Mouse (Mus musculus) MEL (cell line): Measurements from ENCODE around the gene Fbll1. TPM values are rescaled to one million over a fixed set of nuclear protein-coding genes. Genes with fewer than 3 reads are reported as not detected.

Experiments used
- DNase-seq: peaks from one replicate; pipeline ENCODE4 v3.0.0; 2011; ENCODE audit warnings: low read depth, low spot score
- H3K27ac ChIP-seq: 2 replicates; pipeline ENCODE4 v1.5.1; 2012; ENCODE audit warnings: low read depth, mild to moderate bottlenecking, control low read depth, low read length, moderate library complexity; ENCODE audit not compliant: control insufficient read depth
- H3K27me3 ChIP-seq, 2 experiments: fragments of 150-350 bp in 1 of 2; sonication (generic) in 1 of 2; 2 replicates each; pipeline ENCODE4 v1.6.1; 2012; ENCODE audit warnings: low read length in 2 of 2, mild to moderate bottlenecking in 2 of 2, improper control_type of control experiment in 1 of 2, moderate library complexity in 1 of 2; ENCODE audit not compliant: insufficient read depth in 2 of 2, control insufficient read depth in 1 of 2
- H3K36me3 ChIP-seq, 2 experiments: 2 replicates each; pipeline ENCODE4 v1.6.1; 2012 to 2014; ENCODE audit warnings: low read length in 2 of 2, improper control_type of control experiment in 1 of 2, inconsistent platforms in 1 of 2, mild to moderate bottlenecking in 1 of 2; ENCODE audit not compliant: insufficient read depth in 2 of 2, control insufficient read depth in 1 of 2
- H3K4me1 ChIP-seq, 2 experiments: fragments of 150-350 bp in 1 of 2; sonication (generic) in 1 of 2; 2 replicates each; pipeline ENCODE4 v1.6.1; 2012; ENCODE audit warnings: low read length in 2 of 2, improper control_type of control experiment in 1 of 2, mild to moderate bottlenecking in 1 of 2; ENCODE audit not compliant: insufficient read depth in 2 of 2, control insufficient read depth in 1 of 2
- H3K4me3 ChIP-seq, 2 experiments: fragments of 150-350 bp in 1 of 2; sonication (generic) in 1 of 2; 2 replicates each; pipeline ENCODE4 v1.5.1; 2012; ENCODE audit warnings: low read depth in 2 of 2, low read length in 2 of 2, mild to moderate bottlenecking in 2 of 2, moderate library complexity in 2 of 2, control low read depth in 1 of 2, improper control_type of control experiment in 1 of 2; ENCODE audit not compliant: control insufficient read depth in 1 of 2, insufficient read depth in 1 of 2
- H3K79me2 ChIP-seq: 2 replicates; pipeline ENCODE4 v1.6.1; 2012; ENCODE audit warnings: mild to moderate bottlenecking, low read length, moderate library complexity; ENCODE audit not compliant: control insufficient read depth, poor library complexity, insufficient read depth
- H3K9ac ChIP-seq: 2 replicates; pipeline ENCODE4 v1.6.1; 2012; ENCODE audit warnings: low read depth, mild to moderate bottlenecking, control low read depth, low read length, moderate library complexity; ENCODE audit not compliant: control insufficient read depth, poor library complexity, severe bottlenecking
- H3K9me3 ChIP-seq: fragments of 150-350 bp; sonication (generic); replicated peaks from 2 replicates; pipeline ENCODE4 v1.6.1; 2012; ENCODE audit warnings: mild to moderate bottlenecking, low read length, improper control_type of control experiment, moderate library complexity; ENCODE audit not compliant: insufficient read depth
- CTCF ChIP-seq, 3 experiments: IDR thresholded peaks in 2 of 3; conservative IDR thresholded peaks in 1 of 3; 2 replicates each; pipeline ENCODE4 v1.5.1; 2011 to 2012; ENCODE audit warnings: low read length in 3 of 3, low read depth in 2 of 3, mild to moderate bottlenecking in 2 of 3, improper control_type of control experiment in 1 of 3, inconsistent platforms in 1 of 3, mixed read lengths in 1 of 3, moderate library complexity in 1 of 3; ENCODE audit not compliant: control insufficient read depth in 1 of 3, insufficient read depth in 1 of 3, poor library complexity in 1 of 3, severe bottlenecking in 1 of 3
- ETS1 ChIP-seq: IDR thresholded peaks from 2 replicates; pipeline ENCODE4 v1.6.1; 2012; ENCODE audit warnings: low read depth, mild to moderate bottlenecking, inconsistent platforms, low read length, improper control_type of control experiment, moderate library complexity
- HCFC1 ChIP-seq: IDR thresholded peaks from 2 replicates; pipeline ENCODE4 v1.6.1; 2012; ENCODE audit warnings: low read depth, mild to moderate bottlenecking, inconsistent platforms, low read length, improper control_type of control experiment, moderate library complexity
- KAT2A ChIP-seq: conservative IDR thresholded peaks from 2 replicates; pipeline ENCODE4 v1.6.1; 2012; ENCODE audit warnings: low read depth, low read length, improper control_type of control experiment, inconsistent platforms
- MYC ChIP-seq: IDR thresholded peaks from 2 replicates; pipeline ENCODE4 v1.6.1; 2011; ENCODE audit warnings: low read depth, mild to moderate bottlenecking, low read length, improper control_type of control experiment, moderate library complexity
- POLR2AphosphoS2 ChIP-seq: IDR thresholded peaks from 2 replicates; pipeline ENCODE4 v1.6.1; 2011; ENCODE audit warnings: low read length, improper control_type of control experiment
- POLR2AphosphoS5 ChIP-seq: IDR thresholded peaks from 2 replicates; pipeline ENCODE4 v1.6.1; 2012; ENCODE audit warnings: low read depth, borderline replicate concordance, mild to moderate bottlenecking, inconsistent platforms, low read length, moderate library complexity, mixed read lengths
- SMC3 ChIP-seq: IDR thresholded peaks from 2 replicates; pipeline ENCODE4 v1.6.1; 2011; ENCODE audit warnings: low read depth, low read length, improper control_type of control experiment
- TAL1 ChIP-seq: IDR thresholded peaks from 2 replicates; pipeline ENCODE4 v1.6.1; 2012; ENCODE audit warnings: mild to moderate bottlenecking, inconsistent platforms, low read length, moderate library complexity, mixed read lengths
- TBP ChIP-seq: IDR thresholded peaks from 2 replicates; pipeline ENCODE4 v1.8.0; 2011; ENCODE audit warnings: low read depth, low read length, improper control_type of control experiment
- TCF12 ChIP-seq: IDR thresholded peaks from 2 replicates; pipeline ENCODE4 v1.6.1; 2014; ENCODE audit warnings: low read depth, mild to moderate bottlenecking, inconsistent platforms, low read length, improper control_type of control experiment, moderate library complexity
- UBTF ChIP-seq: IDR thresholded peaks from 2 replicates; pipeline ENCODE4 v1.6.1; 2012; ENCODE audit warnings: low read depth, mild to moderate bottlenecking, inconsistent platforms, low read length, improper control_type of control experiment, moderate library complexity, borderline replicate concordance; ENCODE audit not compliant: insufficient read depth
- ZMIZ1 ChIP-seq: IDR thresholded peaks from 2 replicates; pipeline ENCODE4 v1.6.1; 2012; ENCODE audit warnings: low read depth, mild to moderate bottlenecking, inconsistent platforms, low read length, improper control_type of control experiment, moderate library complexity
- ZNF384 ChIP-seq: IDR thresholded peaks from 2 replicates; pipeline ENCODE4 v1.6.1; 2012; ENCODE audit warnings: low read depth, mild to moderate bottlenecking, inconsistent platforms, low read length, improper control_type of control experiment
- polyA plus RNA-seq, 2 experiments: library from polyadenylated mRNA; stranded (reverse) in 1 of 2; unstranded in 1 of 2; fragments of >175 nt in 1 of 2; fragments of >200 nt in 1 of 2; gene quantifications; 2 replicates each; pipeline versions ENCODE4 v1.2.1 to v1.2.4; 2012; ENCODE audit warnings: low replicate concordance in 2 of 2, low read depth in 1 of 2; ENCODE audit not compliant: insufficient read length in 2 of 2, insufficient read depth in 1 of 2, missing spikeins in 1 of 2
- total RNA-seq: library from RNA; depleted of rRNA; stranded (reverse); fragments of 300-350 nt; gene quantifications from 2 replicates; pipeline ENCODE4 v1.2.3, GENCODE M21; 2012

The Fbll1 gene
- total and polyA plus RNA-seq, 3 experiments = not detected

DNA sequence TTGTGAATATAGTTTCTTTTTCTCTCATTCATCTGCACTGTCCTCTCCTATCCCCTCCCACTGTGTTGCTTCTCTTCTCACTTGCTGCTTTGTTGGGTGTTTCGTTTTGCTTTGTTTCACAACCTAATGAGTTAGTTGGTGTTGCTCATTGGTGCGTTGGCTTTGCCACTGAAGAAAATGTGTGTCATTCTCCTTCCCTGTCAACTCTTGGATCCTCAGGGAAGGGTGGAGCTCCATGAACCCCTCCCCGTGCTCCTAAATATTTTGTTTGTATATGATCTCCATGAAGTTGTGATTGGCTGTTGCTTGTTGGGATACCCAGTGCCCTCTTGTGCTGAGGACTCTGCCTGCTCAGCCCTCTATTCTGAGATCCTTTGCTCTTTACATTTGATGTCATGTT is 18.3 kb downstream of the Fbll1 start:
- Histone ChIP-seq H3K9ac (no peak overlapping the region), H3K4me3 (no peak overlapping the region), H3K36me3 (peaks cover 9 to 64% of the 10 kb centered on the region in 2 experiments), H3K27me3 (no peaks in the 10 kb centered on the region), H3K27ac (no peak overlapping the region), H3K9me3 (no peaks in the 10 kb centered on the region), H3K79me2 (peaks cover 7% of the 10 kb centered on the region), H3K4me1 (no peaks in the 10 kb centered on the region)
- no peak for DNase-seq
- TF ChIP-seq SMC3 = no peak

DNA sequence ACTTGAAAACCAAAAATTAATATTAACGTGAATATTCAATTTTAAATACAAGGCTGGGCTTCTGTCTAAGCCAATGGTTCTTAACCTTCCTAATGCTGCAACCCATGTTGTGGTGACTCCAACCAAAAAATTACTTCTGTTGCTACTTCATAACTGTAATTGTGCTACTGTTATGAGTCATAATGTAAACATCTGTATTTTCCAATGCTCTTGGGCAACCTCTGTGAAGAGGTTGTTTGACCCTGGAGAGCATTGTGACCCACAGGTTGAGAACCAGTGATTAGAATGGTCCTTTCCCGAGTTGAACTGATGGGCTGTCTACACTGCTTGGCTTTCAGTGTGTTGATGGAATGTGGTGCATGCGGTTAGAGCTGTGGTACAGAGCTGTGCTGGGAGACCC is 22.2 kb downstream of the Fbll1 start:
- H3K36me3 ChIP-seq = peaks cover 19 to 39% of the 10 kb centered on the region in 2 experiments

DNA sequence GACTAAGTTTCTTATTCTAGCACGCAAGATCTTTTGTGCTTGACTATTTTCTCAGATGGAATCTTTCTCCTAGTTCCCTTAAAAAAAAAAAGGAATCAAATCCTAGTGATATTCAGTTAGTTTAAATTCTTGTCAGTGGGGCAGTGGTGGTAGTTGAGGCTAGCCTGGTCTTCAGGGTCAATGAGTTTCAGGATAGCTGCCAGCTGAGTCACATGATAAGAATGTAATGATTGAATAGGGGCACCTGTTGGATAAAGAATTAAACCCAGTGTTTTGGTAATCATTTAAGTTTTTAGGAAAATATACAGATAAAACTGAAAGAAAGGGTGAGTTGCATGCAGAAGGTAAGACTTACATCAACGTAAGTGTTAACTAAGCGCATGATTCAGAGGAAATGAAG is 23.1 kb downstream of the Fbll1 start:
- Histone ChIP-seq H3K27me3 (no peaks in the 10 kb centered on the region), H3K4me1 (peaks cover 2 to 11% of the 10 kb centered on the region in 2 experiments), H3K9ac (no peak overlapping the region), H3K36me3 (peaks cover 27 to 32% of the 10 kb centered on the region in 2 experiments), H3K4me3 (no peak overlapping the region), H3K9me3 (no peaks in the 10 kb centered on the region), H3K27ac (no peak overlapping the region), H3K79me2 (peaks cover 35% of the 10 kb centered on the region)
- TF ChIP-seq UBTF (no peak), KAT2A (no peak), MYC (no peak), POLR2AphosphoS5 (no peak), POLR2AphosphoS2 (no peak), ZNF384 (no peak), ZMIZ1 (no peak), TAL1 (no peak)
- no peak for DNase-seq

More for the DNA sequence above, 22.2 kb downstream of the Fbll1 start:
- Histone ChIP-seq H3K4me1 (peaks cover 0 to 3% of the 10 kb centered on the region in 2 experiments; a peak in 2 of 4 replicates), H3K27me3 (no peaks in the 10 kb centered on the region), H3K9me3 (no peaks in the 10 kb centered on the region), H3K27ac (no peak overlapping the region), H3K9ac (no peak overlapping the region), H3K79me2 (peaks cover 27% of the 10 kb centered on the region), H3K4me3 (no peak overlapping the region)
- DNase-seq = no peak
- TF ChIP-seq CTCF (IDR thresholded peaks at IDR 0.05 in 2 of 3, conservative IDR thresholded peaks at IDR 0.05 in 1 of 3; ENCODE audit: control insufficient read depth in 1 of 3, insufficient read depth in 1 of 3, low read depth in 2 of 3, low read length in 3 of 3, poor library complexity in 1 of 3, severe bottlenecking in 1 of 3) (no peak), ZMIZ1 (no peak), HCFC1 (no peak), TCF12 (no peak), ETS1 (no peak), TBP (no peak), UBTF (no peak)
